Mouse (Mus musculus) spleen, adult 2 months (tissue): Measurements from ENCODE around the gene P2rx6.

Source experiments
- CTCF ChIP-seq: fragments of 200-500 bp; IDR thresholded peaks from 2 replicates; pipeline ENCODE4 v1.5.1; 2011; ENCODE audit warnings: mild to moderate bottlenecking, inconsistent platforms; ENCODE audit not compliant: insufficient read depth, insufficient read length, insufficient replicate concordance; ENCODE audit errors: extremely low read depth
- POLR2A ChIP-seq: fragments of 200-500 bp; IDR thresholded peaks from 2 replicates; pipeline ENCODE4 v1.6.1; 2011; ENCODE audit warnings: low read depth, low read length, inconsistent platforms

GRCm38 (mm10) chr16:17611383-17611782, 49.7 kb downstream of the P2rx6 start:
- no peak for TF ChIP-seq CTCF
- TF ChIP-seq POLR2A, result no peak
